Mouse (Mus musculus) heart, embryonic 13.5 days (tissue): Measurements from ENCODE around the gene Asgr2. TPM values are rescaled to one million over a fixed set of nuclear protein-coding genes. Genes with fewer than 3 reads are reported as not detected.
A peak's percentile ranks its signal among the peaks of the same experiment; 100 is the strongest.
"Not testable (repeated sequence)": the region's sequence is repeated elsewhere in the genome, so short reads cannot be mapped to it uniquely, and the experiment has no call there.

ENCODE experiments used
- ATAC-seq: fragments of 200-750 bp; cut with Nextera tagmentation; 2 replicates; pipeline ENCODE4 v1.8.0; 2017; ENCODE audit warnings: moderate TSS enrichment; ENCODE audit not compliant: insufficient number of reproducible peaks, low FRiP score, low TSS enrichment; ENCODE audit errors: extremely low read depth
- H3K27ac ChIP-seq: fragments of 300-500 bp; sonication (generic); replicated peaks from 2 replicates; pipeline ENCODE4 v1.5.1; 2015; ENCODE audit warnings: moderate library complexity, mild to moderate bottlenecking, inconsistent platforms
- H3K27me3 ChIP-seq: fragments of 300-500 bp; sonication (generic); replicated peaks from 2 replicates; pipeline ENCODE4 v1.6.1; 2015; ENCODE audit warnings: mild to moderate bottlenecking, inconsistent platforms
- H3K36me3 ChIP-seq: fragments of 300-500 bp; sonication (generic); 2 replicates; pipeline ENCODE4 v1.6.1; 2015; ENCODE audit warnings: mild to moderate bottlenecking, inconsistent platforms
- H3K4me1 ChIP-seq: fragments of 300-500 bp; sonication (generic); 2 replicates; pipeline ENCODE4 v1.6.1; 2015; ENCODE audit warnings: inconsistent platforms
- H3K4me2 ChIP-seq: fragments of 300-500 bp; sonication (generic); 2 replicates; pipeline ENCODE4 v1.6.1; 2015; ENCODE audit warnings: inconsistent platforms, mild to moderate bottlenecking, moderate library complexity
- H3K4me3 ChIP-seq: fragments of 300-500 bp; sonication (generic); 2 replicates; pipeline ENCODE4 v1.5.1; 2015; ENCODE audit warnings: moderate library complexity, mild to moderate bottlenecking, inconsistent platforms
- H3K9ac ChIP-seq: fragments of 300-500 bp; sonication (generic); 2 replicates; pipeline ENCODE4 v1.6.1; 2015; ENCODE audit warnings: inconsistent platforms, mild to moderate bottlenecking, moderate library complexity
- H3K9me3 ChIP-seq: fragments of 300-500 bp; sonication (generic); 2 replicates; pipeline ENCODE4 v1.6.1; 2016; ENCODE audit warnings: inconsistent platforms
- WGBS: fragments of 180-500 bp; shearing (Covaris S2); methylation state at CpG from one replicate; pipeline ENCODE4 v1.1.7; 2015; ENCODE audit warnings: mixed read lengths; 5-methylcytosine and 5-hydroxymethylcytosine counted together
- polyA plus RNA-seq: library from polyadenylated mRNA; unstranded; fragments of >200 nt; fragmentation: Nextera tagmentation; extraction: Ambion mirVana; gene quantifications from 2 replicates; pipeline ENCODE4 v1.2.1, GENCODE M21; 2015

The Asgr2 gene
- polyA plus RNA-seq, 1 experiment from 2014 or later, result not detected

- H3K4me3 ChIP-seq, result no peak overlapping the region
- H3K9ac ChIP-seq, result no peak overlapping the region
- H3K4me2 ChIP-seq, result no peak overlapping the region
- ATAC-seq, result no peak
- H3K27ac ChIP-seq, result no peak overlapping the region
- 35% methylated on average over 4 of the region's 4 CpGs for WGBS
- H3K4me1 ChIP-seq, result peaks cover 17% of the 10 kb centered on the region
- no peaks in the 10 kb centered on the region for H3K27me3 ChIP-seq
- no peaks in the 10 kb centered on the region for H3K36me3 ChIP-seq
- no peaks in the 10 kb centered on the region for H3K9me3 ChIP-seq
These were observed 25.7 kb upstream of the Asgr2 start for GRCm38 (mm10) chr11:70066701-70067100.

GRCm38 (mm10) chr11:70068245-70068644 lies 24.2 kb upstream of the Asgr2 start:
- Histone ChIP-seq H3K27ac (no peak overlapping the region), H3K9me3 (no peaks in the 10 kb centered on the region), H3K4me3 (no peak overlapping the region), H3K4me1 (peaks cover 17% of the 10 kb centered on the region), H3K9ac (no peak overlapping the region), H3K27me3 (no peaks in the 10 kb centered on the region; the same call in 1 of the 2 replicates), H3K4me2 (no peak overlapping the region), H3K36me3 (no peaks in the 10 kb centered on the region)
- WGBS, result 53% methylated on average over 3 of the region's 3 CpGs
- ATAC-seq, result no peak

GRCm38 (mm10) chr11:70070057-70070456 lies 22.4 kb upstream of the Asgr2 start:
- Histone ChIP-seq H3K4me1 (peaks cover 17% of the 10 kb centered on the region), H3K9ac (no peak overlapping the region), H3K4me2 (no peak overlapping the region), H3K27me3 (peaks cover 5% of the 10 kb centered on the region; the same call in 1 of the 2 replicates), H3K27ac (no peak overlapping the region), H3K9me3 (no peaks in the 10 kb centered on the region), H3K36me3 (no peaks in the 10 kb centered on the region), H3K4me3 (no peak overlapping the region)
- 68% methylated on average over 6 of the region's 6 CpGs for WGBS
- no peak for ATAC-seq

- H3K27me3 ChIP-seq, ATAC-seq, H3K9me3 ChIP-seq, H3K36me3 ChIP-seq, H3K9ac ChIP-seq, H3K4me2 ChIP-seq, H3K27ac ChIP-seq, H3K4me3 ChIP-seq: not testable (repeated sequence)
- peaks cover 15% of the 10 kb centered on the region for H3K4me1 ChIP-seq
- WGBS, result 71% methylated on average over 3 of the region's 3 CpGs
These were observed 21.8 kb upstream of the Asgr2 start for GRCm38 (mm10) chr11:70070603-70071002.

DNA sequence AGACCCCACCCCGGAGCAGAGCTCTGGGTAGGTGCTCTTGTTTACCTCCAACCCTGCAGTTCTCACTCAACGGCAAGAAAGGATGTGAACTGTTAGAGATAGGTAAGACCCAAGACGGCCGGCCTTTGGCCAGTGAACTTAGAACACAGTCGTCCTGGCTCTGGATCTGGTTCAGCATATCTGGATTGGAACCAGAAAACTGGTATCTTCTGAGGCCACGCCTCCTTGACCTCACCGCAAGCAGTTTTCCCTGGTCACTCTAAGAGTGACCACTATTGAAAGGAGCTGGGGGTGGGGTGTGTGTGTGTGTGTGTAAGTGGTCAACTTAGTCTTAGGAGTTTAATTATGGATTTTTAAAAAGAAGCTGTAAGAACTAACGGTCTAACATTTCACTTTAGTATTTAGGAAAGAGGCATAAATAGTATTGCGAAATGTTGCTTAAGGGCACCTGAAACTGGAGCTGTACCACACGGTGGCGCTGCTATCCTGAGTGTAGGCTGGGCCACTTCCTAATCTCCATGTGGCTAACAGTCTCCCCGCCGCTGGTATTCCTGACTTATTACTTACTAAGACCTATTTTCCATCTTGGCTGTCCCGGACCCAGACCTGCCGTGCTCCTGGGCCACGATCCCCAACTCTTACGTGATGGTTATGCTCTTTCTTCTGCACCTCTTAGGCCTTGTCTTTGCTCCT lies 17.9 kb upstream of the Asgr2 start:
- Histone ChIP-seq H3K4me3 (no peak overlapping the region), H3K27me3 (peaks cover 5% of the 10 kb centered on the region; the same call in 1 of the 2 replicates), H3K9ac (no peak overlapping the region), H3K36me3 (no peaks in the 10 kb centered on the region), H3K4me2 (peak overlapping the region; percentile 44), H3K9me3 (no peaks in the 10 kb centered on the region), H3K4me1 (no peaks in the 10 kb centered on the region), H3K27ac (peak overlapping the region; percentile 34)
- ATAC-seq, result no peak
- WGBS, result 33% methylated on average over 17 of the region's 17 CpGs

GRCm38 (mm10) chr11:70075581-70075980 lies 16.9 kb upstream of the Asgr2 start:
- peak; percentile 74; the same call in 1 of the 2 replicates for ATAC-seq
- Histone ChIP-seq H3K9ac (no peak overlapping the region), H3K4me2 (peak overlapping the region; percentile 4; the same call in 1 of the 2 replicates), H3K4me1 (peaks cover 5% of the 10 kb centered on the region; the same call in 1 of the 2 replicates), H3K27ac (peak overlapping the region; percentile 51), H3K9me3 (no peaks in the 10 kb centered on the region), H3K36me3 (no peaks in the 10 kb centered on the region), H3K27me3 (peaks cover 5% of the 10 kb centered on the region; the same call in 1 of the 2 replicates), H3K4me3 (no peak overlapping the region)
- 62% methylated on average over 6 of the region's 6 CpGs for WGBS

GRCm38 (mm10) chr11:70077441-70077840 lies 15.0 kb upstream of the Asgr2 start:
- WGBS, result 40% methylated on average over 3 of the region's 3 CpGs
- Histone ChIP-seq H3K27ac (no peak overlapping the region), H3K27me3 (peaks cover 5% of the 10 kb centered on the region; the same call in 1 of the 2 replicates), H3K36me3 (no peaks in the 10 kb centered on the region), H3K9ac (no peak overlapping the region), H3K4me2 (no peak overlapping the region), H3K9me3 (no peaks in the 10 kb centered on the region), H3K4me3 (no peak overlapping the region), H3K4me1 (peaks cover 5% of the 10 kb centered on the region; the same call in 1 of the 2 replicates)
- no peak for ATAC-seq

- no peaks in the 10 kb centered on the region for H3K36me3 ChIP-seq
- no peaks in the 10 kb centered on the region for H3K9me3 ChIP-seq
- H3K27me3 ChIP-seq, result no peaks in the 10 kb centered on the region
- peaks cover 5% of the 10 kb centered on the region; the same call in 1 of the 2 replicates for H3K4me1 ChIP-seq
- H3K27ac ChIP-seq, result no peak overlapping the region
- no peak overlapping the region for H3K9ac ChIP-seq
- H3K4me3 ChIP-seq, result no peak overlapping the region
- 62% methylated on average over 6 of the region's 6 CpGs for WGBS
- ATAC-seq, result no peak
- H3K4me2 ChIP-seq, result no peak overlapping the region
These were observed 13.3 kb upstream of the Asgr2 start for GRCm38 (mm10) chr11:70079175-70079574.

GRCm38 (mm10) chr11:70079928-70080327 lies 12.5 kb upstream of the Asgr2 start:
- WGBS, result 63% methylated on average over 7 of the region's 7 CpGs
- peaks cover 5% of the 10 kb centered on the region; the same call in 1 of the 2 replicates for H3K4me1 ChIP-seq
- no peak overlapping the region for H3K4me2 ChIP-seq
- H3K9me3 ChIP-seq, result no peaks in the 10 kb centered on the region
- no peaks in the 10 kb centered on the region for H3K27me3 ChIP-seq
- no peak overlapping the region for H3K9ac ChIP-seq
- no peak overlapping the region for H3K27ac ChIP-seq
- no peak for ATAC-seq
- no peaks in the 10 kb centered on the region for H3K36me3 ChIP-seq
- H3K4me3 ChIP-seq, result no peak overlapping the region

GRCm38 (mm10) chr11:70080803-70081590 lies 11.4 kb upstream of the Asgr2 start:
- H3K27ac ChIP-seq, result no peak overlapping the region
- H3K4me2 ChIP-seq, result no peak overlapping the region
- no peak for ATAC-seq
- no peaks in the 10 kb centered on the region for H3K9me3 ChIP-seq
- 72% methylated on average over 15 of the region's 15 CpGs for WGBS
- H3K27me3 ChIP-seq, result no peaks in the 10 kb centered on the region
- H3K4me3 ChIP-seq, result no peak overlapping the region
- H3K36me3 ChIP-seq, result no peaks in the 10 kb centered on the region
- peaks cover 5% of the 10 kb centered on the region; the same call in 1 of the 2 replicates for H3K4me1 ChIP-seq
- H3K9ac ChIP-seq, result no peak overlapping the region

DNA sequence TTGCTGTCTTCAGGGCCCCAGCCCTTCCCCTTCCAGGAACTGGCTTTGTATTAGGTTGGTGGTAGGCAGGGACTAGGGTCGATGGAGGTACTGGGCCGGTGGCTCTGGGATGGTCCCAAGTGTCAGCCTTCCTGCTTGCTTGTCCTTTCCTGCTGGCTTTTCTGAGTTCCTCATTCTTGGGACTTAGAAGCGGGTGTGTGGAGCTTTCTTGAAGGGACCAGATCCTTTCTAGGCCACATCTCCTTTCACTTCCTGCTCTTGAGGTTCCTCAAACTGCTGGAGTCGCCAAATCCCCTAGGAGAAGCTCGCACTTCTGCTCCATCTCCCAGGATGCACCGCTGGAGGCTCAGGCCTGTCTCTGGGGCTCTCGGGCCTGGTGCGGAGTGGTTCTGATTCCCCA lies 7.9 kb upstream of the Asgr2 start:
- H3K27me3 ChIP-seq, result no peaks in the 10 kb centered on the region
- no peak overlapping the region for H3K4me3 ChIP-seq
- WGBS, result 76% methylated on average over 8 of the region's 8 CpGs
- H3K9ac ChIP-seq, result no peak overlapping the region
- no peak overlapping the region for H3K27ac ChIP-seq
- H3K4me2 ChIP-seq, result no peak overlapping the region
- H3K9me3 ChIP-seq, result no peaks in the 10 kb centered on the region
- peaks cover 5% of the 10 kb centered on the region; the same call in 1 of the 2 replicates for H3K4me1 ChIP-seq
- no peaks in the 10 kb centered on the region for H3K36me3 ChIP-seq
- ATAC-seq, result no peak
